Mouse (Mus musculus): ENCODE measurements at regions not wholly inside any gene's neighbourhood (a gene's known extent, or its start where the extent isn't known, plus 50 kb on each side); places are given as distances from the start of the nearest gene placed in this dataset.

GRCm38 (mm10) chr13:102629176-102629575 is 64.2 kb upstream of the Cd180 start:
- Histone ChIP-seq H3K27ac (ENCODE audit: low read length) (no peak overlapping the region), H3K9ac (ENCODE audit: low read length) (no peak overlapping the region), H3K27me3 (ENCODE audit: control insufficient read depth, insufficient read depth, low read length) (no peaks in the 10 kb centered on the region), H3K9me3 (replicated peaks; ENCODE audit: control insufficient read depth, low read length) (no peaks in the 10 kb centered on the region), H3K4me2 (ENCODE audit: low read depth, low read length) (no peak overlapping the region), H3K4me3 (replicated peaks; ENCODE audit: low read length) (no peak overlapping the region), H3K4me1 (ENCODE audit: control insufficient read depth, insufficient read depth, low read length) (peaks cover 10% of the 10 kb centered on the region; the same call in 1 of the 2 replicates), H3K36me3 (ENCODE audit: control insufficient read depth, insufficient read depth, low read length) (no peaks in the 10 kb centered on the region)
- 64% methylated on average over 7 of the region's 7 CpGs for WGBS
- no peak for ATAC-seq (ENCODE audit: insufficient read depth, low FRiP score)

GRCm38 (mm10) chr13:102634236-102634957 is 59.0 kb upstream of the Cd180 start:
- 83% methylated on average over 10 of the region's 10 CpGs for WGBS
- H3K4me3 ChIP-seq (replicated peaks; ENCODE audit: low read length), result no peak overlapping the region
- no peaks in the 10 kb centered on the region for H3K36me3 ChIP-seq (ENCODE audit: control insufficient read depth, insufficient read depth, low read length)
- no peak overlapping the region for H3K27ac ChIP-seq (ENCODE audit: low read length)
- no peaks in the 10 kb centered on the region for H3K27me3 ChIP-seq (ENCODE audit: control insufficient read depth, insufficient read depth, low read length)
- ATAC-seq (ENCODE audit: insufficient read depth, low FRiP score), result no peak
- 0 out of 2 replicates have a peak, but pooled peaks cover 2% of the 10 kb centered on the region for H3K4me1 ChIP-seq (ENCODE audit: control insufficient read depth, insufficient read depth, low read length)
- H3K9ac ChIP-seq (ENCODE audit: low read length), result no peak overlapping the region
- H3K9me3 ChIP-seq (replicated peaks; ENCODE audit: control insufficient read depth, low read length), result no peaks in the 10 kb centered on the region
- no peak overlapping the region for H3K4me2 ChIP-seq (ENCODE audit: low read depth, low read length)

- Histone ChIP-seq H3K4me1 (ENCODE audit: control insufficient read depth, insufficient read depth, low read length) (0 out of 2 replicates have a peak, but pooled peaks cover 2% of the 10 kb centered on the region), H3K4me3 (replicated peaks; ENCODE audit: low read length) (no peak overlapping the region), H3K27ac (ENCODE audit: low read length) (no peak overlapping the region), H3K4me2 (ENCODE audit: low read depth, low read length) (no peak overlapping the region), H3K36me3 (ENCODE audit: control insufficient read depth, insufficient read depth, low read length) (no peaks in the 10 kb centered on the region), H3K9ac (ENCODE audit: low read length) (no peak overlapping the region), H3K9me3 (replicated peaks; ENCODE audit: control insufficient read depth, low read length) (no peaks in the 10 kb centered on the region), H3K27me3 (ENCODE audit: control insufficient read depth, insufficient read depth, low read length) (no peaks in the 10 kb centered on the region)
- no peak for ATAC-seq (ENCODE audit: insufficient read depth, low FRiP score)
- 46% methylated on average over 8 of the region's 8 CpGs for WGBS
These were observed 57.3 kb upstream of the Cd180 start for GRCm38 (mm10) chr13:102636032-102636431.

GRCm38 (mm10) chr13:102637059-102637458 is 56.3 kb upstream of the Cd180 start:
- Histone ChIP-seq H3K4me2 (ENCODE audit: low read depth, low read length) (no peak overlapping the region), H3K36me3 (ENCODE audit: control insufficient read depth, insufficient read depth, low read length) (no peaks in the 10 kb centered on the region), H3K27ac (ENCODE audit: low read length) (no peak overlapping the region), H3K9ac (ENCODE audit: low read length) (no peak overlapping the region), H3K27me3 (ENCODE audit: control insufficient read depth, insufficient read depth, low read length) (no peaks in the 10 kb centered on the region), H3K9me3 (replicated peaks; ENCODE audit: control insufficient read depth, low read length) (no peaks in the 10 kb centered on the region), H3K4me3 (replicated peaks; ENCODE audit: low read length) (no peak overlapping the region), H3K4me1 (ENCODE audit: control insufficient read depth, insufficient read depth, low read length) (0 out of 2 replicates have a peak, but pooled peaks cover 2% of the 10 kb centered on the region)
- 28% methylated on average over 5 of the region's 5 CpGs for WGBS
- ATAC-seq (ENCODE audit: insufficient read depth, low FRiP score), result no peak

GRCm38 (mm10) chr13:102639651-102640050 is 53.7 kb upstream of the Cd180 start:
- Histone ChIP-seq H3K27ac (ENCODE audit: low read length) (no peak overlapping the region), H3K4me1 (ENCODE audit: control insufficient read depth, insufficient read depth, low read length) (peaks cover 7% of the 10 kb centered on the region; the same call in 1 of the 2 replicates), H3K4me2 (ENCODE audit: low read depth, low read length) (no peak overlapping the region), H3K36me3 (ENCODE audit: control insufficient read depth, insufficient read depth, low read length) (no peaks in the 10 kb centered on the region), H3K27me3 (ENCODE audit: control insufficient read depth, insufficient read depth, low read length) (no peaks in the 10 kb centered on the region), H3K4me3 (replicated peaks; ENCODE audit: low read length) (no peak overlapping the region), H3K9ac (ENCODE audit: low read length) (no peak overlapping the region), H3K9me3 (replicated peaks; ENCODE audit: control insufficient read depth, low read length) (no peaks in the 10 kb centered on the region)
- no peak for ATAC-seq (ENCODE audit: insufficient read depth, low FRiP score)
- whole genome bisulfite sequencing, result 83% methylated on average over 9 of the region's 9 CpGs

- no peaks in the 10 kb centered on the region for H3K27me3 ChIP-seq (ENCODE audit: control insufficient read depth, insufficient read depth, low read length)
These were observed 53.2 kb upstream of the Cd180 start for GRCm38 (mm10) chr13:102640171-102640570.

More at GRCm38 (mm10) chr13:102640171-102640570, 53.2 kb upstream of the Cd180 start:
- Histone ChIP-seq H3K4me1 (ENCODE audit: control insufficient read depth, insufficient read depth, low read length) (peaks cover 7% of the 10 kb centered on the region), H3K4me2 (ENCODE audit: low read depth, low read length) (no peak overlapping the region), H3K27ac (ENCODE audit: low read length) (no peak overlapping the region), H3K9ac (ENCODE audit: low read length) (no peak overlapping the region), H3K4me3 (replicated peaks; ENCODE audit: low read length) (no peak overlapping the region), H3K9me3 (replicated peaks; ENCODE audit: control insufficient read depth, low read length) (no peaks in the 10 kb centered on the region), H3K36me3 (ENCODE audit: control insufficient read depth, insufficient read depth, low read length) (no peaks in the 10 kb centered on the region)
- WGBS, result 40% methylated on average over 3 of the region's 3 CpGs
- no peak for ATAC-seq (ENCODE audit: insufficient read depth, low FRiP score)

Measured in stomach, embryonic 16.5 days (tissue).